Mouse (Mus musculus): ENCODE results near the gene Fcho2. TPM values are rescaled to one million over a fixed set of nuclear protein-coding genes. Genes with fewer than 3 reads are reported as not detected.
A peak's percentile ranks its signal among the peaks of the same experiment; 100 is the strongest.

The Fcho2 gene
- polyA plus RNA-seq, 1 experiment, result 157 TPM

DNA sequence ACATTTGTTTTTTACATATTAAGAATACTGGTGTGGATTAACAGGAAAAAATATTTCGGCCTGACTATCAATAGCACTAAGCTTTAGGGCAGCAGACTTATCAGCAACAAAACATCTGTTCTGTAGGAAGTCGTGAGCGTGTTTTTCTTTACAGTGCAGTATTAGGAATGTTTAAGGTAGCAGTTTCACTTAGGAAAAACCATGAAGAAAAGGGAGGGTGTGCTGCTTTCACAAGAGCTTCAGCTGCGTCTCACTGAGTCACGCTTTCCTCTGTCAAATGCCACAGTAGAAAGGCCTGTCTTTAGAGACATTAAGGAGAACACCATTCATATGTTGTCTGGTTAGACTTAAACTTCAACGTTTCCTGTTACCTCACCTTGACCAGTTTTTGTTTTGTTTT lies 5.1 kb downstream of the Fcho2 start:
- Histone ChIP-seq H3K27ac (ENCODE audit: insufficient read depth, low read depth, low read length) (peak overlapping the region; percentile 38), H3K4me1 (ENCODE audit: control insufficient read depth, insufficient read depth, low read length) (peaks cover 19% of the 10 kb centered on the region), H3K4me3 (ENCODE audit: insufficient read depth, low read length) (peak overlapping the region; percentile 19; the same call in 1 of the 2 replicates)
- TF ChIP-seq CTCF (IDR thresholded peaks at IDR 0.05; ENCODE audit: low read depth, low read length) (no peak), POLR2A (IDR thresholded peaks at IDR 0.05; ENCODE audit: borderline replicate concordance, low read depth, low read length) (no peak)

DNA sequence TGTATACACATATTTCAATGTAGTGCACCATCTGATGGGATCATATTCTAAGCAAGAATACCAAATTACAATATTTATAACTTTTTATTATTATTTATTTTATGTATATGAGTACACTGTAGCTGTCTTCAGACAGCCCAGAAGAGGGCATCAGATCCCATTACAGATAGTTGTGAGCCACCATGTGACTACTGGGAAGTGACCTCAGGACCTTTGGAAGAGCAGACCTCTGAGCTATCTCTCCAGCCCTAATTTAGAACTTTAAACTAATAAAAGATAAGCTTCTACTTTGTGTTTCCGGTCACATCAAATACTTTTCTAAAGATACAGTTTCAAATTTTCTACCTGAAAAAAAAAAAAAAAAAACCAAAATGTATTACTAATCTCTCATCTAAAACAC lies 6.2 kb downstream of the Fcho2 start:
- TF ChIP-seq CTCF (IDR thresholded peaks at IDR 0.05; ENCODE audit: low read depth, low read length), result no peak
- TF ChIP-seq POLR2A (IDR thresholded peaks at IDR 0.05; ENCODE audit: borderline replicate concordance, low read depth, low read length), result no peak
- Histone ChIP-seq H3K27ac (ENCODE audit: insufficient read depth, low read depth, low read length) (no peak overlapping the region), H3K4me1 (ENCODE audit: control insufficient read depth, insufficient read depth, low read length) (peaks cover 27% of the 10 kb centered on the region), H3K4me3 (ENCODE audit: insufficient read depth, low read length) (no peak overlapping the region)

DNA sequence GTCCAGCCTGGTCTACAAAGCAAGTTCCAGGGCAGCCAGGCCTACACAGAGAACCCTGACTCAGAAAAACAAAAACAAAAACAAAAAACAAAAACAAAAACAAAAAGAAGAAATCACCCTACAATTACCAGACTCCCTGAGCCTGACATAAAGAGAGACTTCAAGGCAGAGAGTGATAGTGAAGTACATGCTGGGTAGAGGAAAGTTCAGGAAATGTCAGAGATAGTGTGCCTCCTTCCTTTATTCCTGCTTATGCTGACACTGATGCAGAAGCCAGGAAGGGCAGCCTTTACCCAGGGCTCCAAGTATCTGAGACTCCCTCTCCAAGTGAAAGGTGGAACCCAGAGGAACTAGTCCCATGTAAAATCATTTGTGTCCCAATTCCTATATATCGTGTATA lies 10.8 kb downstream of the Fcho2 start:
- H3K27ac ChIP-seq (ENCODE audit: insufficient read depth, low read depth, low read length), result no peak overlapping the region; the same call in 1 of the 2 replicates
- H3K4me3 ChIP-seq (ENCODE audit: insufficient read depth, low read length), result no peak overlapping the region
- peaks cover 26% of the 10 kb centered on the region for H3K4me1 ChIP-seq (ENCODE audit: control insufficient read depth, insufficient read depth, low read length)
- TF ChIP-seq CTCF (IDR thresholded peaks at IDR 0.05; ENCODE audit: low read depth, low read length) (no peak), POLR2A (IDR thresholded peaks at IDR 0.05; ENCODE audit: borderline replicate concordance, low read depth, low read length) (no peak)

DNA sequence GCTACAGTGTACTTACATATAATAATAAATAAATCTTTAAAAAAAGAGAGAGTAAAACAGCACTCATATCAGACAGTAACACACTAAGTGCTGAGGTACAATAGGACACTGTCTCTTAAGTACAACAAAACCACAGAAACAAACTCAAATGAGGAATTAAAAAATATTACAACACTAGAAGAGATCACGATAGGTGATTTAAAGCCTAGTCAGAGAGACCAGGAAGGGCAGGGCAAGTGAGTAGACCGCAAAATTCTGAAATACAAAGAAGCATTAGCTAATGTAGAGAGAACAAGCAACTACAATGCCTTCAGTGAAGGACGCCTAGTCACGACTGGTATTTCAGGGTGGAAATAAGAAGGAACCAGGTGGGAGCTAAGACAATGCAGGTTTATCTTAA lies 11.6 kb downstream of the Fcho2 start:
- H3K4me3 ChIP-seq (ENCODE audit: insufficient read depth, low read length), result no peak overlapping the region
- 0 out of 2 replicates have a peak overlapping the region, but pooled peaks have one; percentile 4 for H3K27ac ChIP-seq (ENCODE audit: insufficient read depth, low read depth, low read length)
- TF ChIP-seq POLR2A (IDR thresholded peaks at IDR 0.05; ENCODE audit: borderline replicate concordance, low read depth, low read length) (no peak), CTCF (IDR thresholded peaks at IDR 0.05; ENCODE audit: low read depth, low read length) (no peak)
- peaks cover 26% of the 10 kb centered on the region for H3K4me1 ChIP-seq (ENCODE audit: control insufficient read depth, insufficient read depth, low read length)

DNA sequence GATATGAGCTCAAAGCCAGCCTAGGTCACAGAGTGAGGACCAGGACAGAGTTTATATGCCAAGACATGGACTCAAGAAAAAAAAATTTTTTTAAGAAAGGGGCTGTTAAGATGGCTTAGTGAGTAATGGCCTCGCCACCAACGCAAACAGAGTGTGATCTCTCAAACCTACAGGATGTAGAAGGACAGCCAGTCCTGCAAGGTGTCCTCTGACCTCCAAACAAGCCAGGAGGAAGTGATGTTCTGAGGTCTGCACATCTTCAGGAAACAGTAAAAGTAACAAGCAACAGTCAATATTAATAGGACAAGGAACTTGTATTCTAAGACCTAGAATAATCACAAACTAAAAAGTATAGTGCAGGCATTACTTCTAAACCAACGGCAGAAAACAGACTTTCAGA lies 12.3 kb downstream of the Fcho2 start:
- peak overlapping the region; percentile 26; the same call in 1 of the 2 replicates for H3K27ac ChIP-seq (ENCODE audit: insufficient read depth, low read depth, low read length)
- no peak for TF ChIP-seq POLR2A (IDR thresholded peaks at IDR 0.05; ENCODE audit: borderline replicate concordance, low read depth, low read length)
- no peak for TF ChIP-seq CTCF (IDR thresholded peaks at IDR 0.05; ENCODE audit: low read depth, low read length)
- no peak overlapping the region for H3K4me3 ChIP-seq (ENCODE audit: insufficient read depth, low read length)
- H3K4me1 ChIP-seq (ENCODE audit: control insufficient read depth, insufficient read depth, low read length), result peaks cover 21% of the 10 kb centered on the region

DNA sequence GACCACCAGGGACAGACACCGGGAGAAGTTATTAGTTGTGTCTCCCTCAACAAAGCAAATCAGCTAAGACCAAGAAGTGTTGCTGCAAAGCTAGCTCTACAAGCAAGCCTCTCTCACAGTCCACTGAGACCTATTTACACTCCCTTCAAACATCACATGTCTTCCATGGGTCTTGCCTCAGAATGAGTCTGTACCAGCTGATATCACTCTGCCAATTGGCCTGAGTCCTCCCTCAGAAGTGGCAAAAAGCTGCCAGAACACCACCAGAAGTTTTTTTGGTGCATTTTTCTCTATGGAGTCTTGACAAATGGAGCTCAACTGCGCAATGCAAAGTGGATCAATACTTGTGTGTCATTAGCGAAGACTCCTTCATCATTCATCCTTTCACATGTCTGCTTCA lies 19.7 kb downstream of the Fcho2 start:
- TF ChIP-seq CTCF (IDR thresholded peaks at IDR 0.05; ENCODE audit: low read depth, low read length) (no peak), POLR2A (IDR thresholded peaks at IDR 0.05; ENCODE audit: borderline replicate concordance, low read depth, low read length) (no peak)
- no peaks in the 10 kb centered on the region for H3K4me1 ChIP-seq (ENCODE audit: control insufficient read depth, insufficient read depth, low read length)
- H3K27ac ChIP-seq (ENCODE audit: insufficient read depth, low read depth, low read length), result no peak overlapping the region
- H3K4me3 ChIP-seq (ENCODE audit: insufficient read depth, low read length), result no peak overlapping the region

DNA sequence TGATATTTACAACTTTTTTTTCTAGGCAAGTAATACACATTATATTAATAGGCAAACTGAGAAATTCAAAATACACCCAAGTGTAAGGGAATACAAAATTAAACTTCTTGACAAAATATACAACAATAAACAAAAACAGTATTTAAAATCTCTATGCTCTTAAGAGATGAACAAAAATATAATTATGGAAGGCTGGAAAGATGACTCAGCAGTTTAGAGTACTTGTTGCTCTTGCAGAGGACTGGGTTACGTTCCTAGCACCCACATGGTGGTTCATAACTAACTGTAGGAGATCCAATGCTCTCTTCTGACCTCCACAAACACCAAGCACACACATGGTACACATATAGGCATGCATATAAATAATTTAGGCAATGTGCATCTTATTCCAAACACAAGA lies 22.4 kb downstream of the Fcho2 start:
- TF ChIP-seq POLR2A (IDR thresholded peaks at IDR 0.05; ENCODE audit: borderline replicate concordance, low read depth, low read length) (no peak), CTCF (IDR thresholded peaks at IDR 0.05; ENCODE audit: low read depth, low read length) (no peak)
- Histone ChIP-seq H3K27ac (ENCODE audit: insufficient read depth, low read depth, low read length) (no peak overlapping the region), H3K4me1 (ENCODE audit: control insufficient read depth, insufficient read depth, low read length) (no peaks in the 10 kb centered on the region), H3K4me3 (ENCODE audit: insufficient read depth, low read length) (no peak overlapping the region)

DNA sequence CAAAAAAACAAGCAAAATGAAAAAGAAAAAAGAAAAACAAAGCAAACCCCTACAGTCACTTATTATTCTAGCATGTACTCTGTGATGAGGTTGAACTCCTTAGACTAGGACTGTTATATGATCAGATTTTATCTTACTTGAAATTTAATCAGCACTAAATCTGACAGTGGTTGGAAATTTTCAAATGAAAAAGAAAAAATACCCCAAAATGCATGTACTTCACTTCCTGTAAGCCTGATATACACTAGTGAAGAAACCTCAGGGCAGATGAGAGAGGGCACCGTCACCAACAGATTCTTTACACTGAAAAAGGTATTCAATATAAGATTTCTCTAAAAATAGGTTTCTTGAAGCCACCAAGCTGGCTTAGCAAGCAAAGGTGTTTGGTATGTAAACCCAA lies 23.6 kb downstream of the Fcho2 start:
- TF ChIP-seq CTCF (IDR thresholded peaks at IDR 0.05; ENCODE audit: low read depth, low read length), result no peak
- no peak for TF ChIP-seq POLR2A (IDR thresholded peaks at IDR 0.05; ENCODE audit: borderline replicate concordance, low read depth, low read length)
- no peak overlapping the region for H3K4me3 ChIP-seq (ENCODE audit: insufficient read depth, low read length)
- no peak overlapping the region for H3K27ac ChIP-seq (ENCODE audit: insufficient read depth, low read depth, low read length)
- H3K4me1 ChIP-seq (ENCODE audit: control insufficient read depth, insufficient read depth, low read length), result no peaks in the 10 kb centered on the region

DNA sequence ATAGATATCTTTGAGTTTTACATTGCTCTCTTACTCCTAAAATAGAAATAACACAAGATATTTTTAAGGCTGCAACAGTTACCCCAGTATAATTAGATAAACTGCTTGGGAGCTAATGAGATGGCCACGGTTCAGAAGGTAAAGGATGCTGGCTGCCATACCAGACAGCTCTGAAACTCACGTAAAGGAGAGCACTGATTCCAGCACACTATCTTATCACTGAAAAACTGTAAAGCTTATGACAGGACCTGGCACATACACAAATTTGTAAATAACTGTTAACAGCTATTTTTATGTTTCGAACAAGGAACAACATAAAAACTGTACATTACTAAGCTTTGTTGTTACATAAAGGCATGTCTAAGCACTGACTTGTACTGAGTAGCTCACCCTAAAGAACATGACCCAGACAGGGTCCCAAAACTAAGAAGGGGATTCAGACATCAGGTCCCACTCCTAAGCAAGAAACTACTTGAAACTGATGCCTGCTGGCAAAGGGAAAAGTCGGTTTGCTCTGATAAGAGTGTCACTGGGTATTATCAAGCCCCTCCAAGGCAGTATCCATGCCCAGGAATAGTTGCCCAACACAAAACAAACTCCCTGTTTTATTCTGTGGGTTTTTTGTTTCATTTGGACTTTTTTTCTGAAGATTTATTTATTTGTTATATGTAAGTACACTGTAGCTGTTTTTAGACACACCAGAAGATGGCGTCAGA lies 28.1 kb downstream of the Fcho2 start:
- Histone ChIP-seq H3K4me1 (ENCODE audit: control insufficient read depth, insufficient read depth, low read length) (no peaks in the 10 kb centered on the region), H3K4me3 (ENCODE audit: insufficient read depth, low read length) (no peak overlapping the region), H3K27ac (ENCODE audit: insufficient read depth, low read depth, low read length) (no peak overlapping the region)
- TF ChIP-seq CTCF (IDR thresholded peaks at IDR 0.05; ENCODE audit: low read depth, low read length), result no peak
- TF ChIP-seq POLR2A (IDR thresholded peaks at IDR 0.05; ENCODE audit: borderline replicate concordance, low read depth, low read length), result no peak

DNA sequence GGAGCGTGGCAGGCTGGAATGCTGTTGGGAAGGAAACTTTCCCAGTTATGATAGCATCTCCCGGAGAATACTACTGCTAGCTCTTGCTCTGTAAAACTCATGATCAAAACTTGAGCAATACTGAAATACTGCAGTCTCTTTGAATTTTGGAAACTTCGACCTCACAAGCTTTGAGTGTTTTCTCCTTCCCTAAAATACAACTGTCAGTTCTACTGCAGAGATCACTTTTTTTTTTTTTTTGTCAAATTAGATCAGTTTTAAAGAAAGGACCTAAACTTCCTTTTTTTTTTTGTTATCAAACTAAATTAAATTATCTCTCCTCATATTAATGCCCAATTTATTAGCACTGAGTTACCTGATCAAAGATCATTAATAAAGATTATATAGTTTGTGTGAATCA lies 37.3 kb downstream of the Fcho2 start:
- H3K27ac ChIP-seq (ENCODE audit: insufficient read depth, low read depth, low read length), result peak overlapping the region; percentile 48
- peaks cover 3% of the 10 kb centered on the region for H3K4me1 ChIP-seq (ENCODE audit: control insufficient read depth, insufficient read depth, low read length)
- TF ChIP-seq CTCF (IDR thresholded peaks at IDR 0.05; ENCODE audit: low read depth, low read length), result no peak
- no peak for TF ChIP-seq POLR2A (IDR thresholded peaks at IDR 0.05; ENCODE audit: borderline replicate concordance, low read depth, low read length)
- H3K4me3 ChIP-seq (ENCODE audit: insufficient read depth, low read length), result no peak overlapping the region

All from bone marrow macrophage, adult 2 months (primary cell).